Mouse (Mus musculus) cerebellum, adult 2 months (tissue): ENCODE measurements around the gene Cish. TPM values are rescaled to one million over a fixed set of nuclear protein-coding genes. Genes with fewer than 3 reads are reported as not detected.
A peak's percentile ranks its signal among the peaks of the same experiment; 100 is the strongest.

ENCODE experiments used
- DNase-seq, 2 experiments: peaks; one replicate each; pipeline ENCODE4 v3.0.0; 2021
- H3K27ac ChIP-seq: fragments of 200-500 bp; 2 replicates; pipeline ENCODE4 v1.5.1; 2012; ENCODE audit warnings: low read length, control low read depth, inconsistent platforms; ENCODE audit not compliant: insufficient read depth
- H3K27me3 ChIP-seq: fragments of 200-500 bp; 2 replicates; pipeline ENCODE4 v1.6.1; 2012; ENCODE audit warnings: inconsistent platforms, mild to moderate bottlenecking, low read length, moderate library complexity; ENCODE audit not compliant: control insufficient read depth, insufficient read depth
- H3K4me1 ChIP-seq: fragments of 200-500 bp; 2 replicates; pipeline ENCODE4 v1.6.1; 2011; ENCODE audit warnings: low read length; ENCODE audit not compliant: control insufficient read depth, insufficient read depth
- H3K4me3 ChIP-seq: fragments of 200-500 bp; replicated peaks from 2 replicates; pipeline ENCODE3; 2011; ENCODE audit warnings: mild to moderate bottlenecking, low read depth, low read length, control low read depth; ENCODE audit not compliant: insufficient read depth
- CTCF ChIP-seq: fragments of 200-500 bp; IDR thresholded peaks from 2 replicates; pipeline ENCODE4 v1.5.1; 2011; ENCODE audit warnings: low read depth, mild to moderate bottlenecking, control low read depth, low read length, moderate library complexity, borderline replicate concordance; ENCODE audit not compliant: insufficient read depth
- POLR2A ChIP-seq: fragments of 200-500 bp; IDR thresholded peaks from 2 replicates; pipeline ENCODE4 v1.6.1; 2011; ENCODE audit warnings: low read length, control low read depth, borderline replicate concordance; ENCODE audit not compliant: insufficient read depth
- WGBS: fragments of 180-500 bp; shearing (Covaris S2); methylation state at CpG from one replicate; pipeline ENCODE4 v1.1.7; 2018; 5-methylcytosine and 5-hydroxymethylcytosine counted together
- polyA plus RNA-seq: library from polyadenylated mRNA; depleted of rRNA; stranded (reverse); fragments of >200 nt; gene quantifications from 2 replicates; pipeline ENCODE4 v1.2.3, GENCODE M21; 2012

The Cish gene
- polyA plus RNA-seq, 1 experiment: 4.3 TPM

GRCm38 (mm10) chr9:107288105-107288650, 7.6 kb upstream of the Cish start:
- no peak for DNase-seq

GRCm38 (mm10) chr9:107288711-107289110, 7.1 kb upstream of the Cish start:
- 52% methylated on average over 8 of the region's 8 CpGs for WGBS
- H3K4me1 ChIP-seq: peaks cover 4% of the 10 kb centered on the region; the same call in 1 of the 2 replicates
- H3K27me3 ChIP-seq: no peaks in the 10 kb centered on the region
- H3K27ac ChIP-seq: no peak overlapping the region
- H3K4me3 ChIP-seq: peak overlapping the region; percentile 62
- TF ChIP-seq POLR2A (no peak), CTCF (no peak)
- DNase-seq: no peak

More at GRCm38 (mm10) chr9:107288105-107288650, 7.6 kb upstream of the Cish start:
- H3K4me3 ChIP-seq: no peak overlapping the region
- no peak overlapping the region for H3K27ac ChIP-seq
- no peaks in the 10 kb centered on the region for H3K27me3 ChIP-seq
- peaks cover 4% of the 10 kb centered on the region; the same call in 1 of the 2 replicates for H3K4me1 ChIP-seq
- WGBS: 96% methylated on average over 14 of the region's 14 CpGs
- TF ChIP-seq CTCF: no peak
- no peak for TF ChIP-seq POLR2A

- H3K27me3 ChIP-seq: no peaks in the 10 kb centered on the region
- peak; percentile 63 to 64 for DNase-seq
- peaks cover 4% of the 10 kb centered on the region; the same call in 1 of the 2 replicates for H3K4me1 ChIP-seq
- WGBS: 3% methylated on average over 49 of the region's 49 CpGs
- H3K27ac ChIP-seq: no peak within 1 kb of the TSS
- TF ChIP-seq POLR2A (peak; percentile 24; the same call in 1 of the 2 replicates), CTCF (no peak)
- peak within 1 kb of the TSS; percentile 62 for H3K4me3 ChIP-seq
Measured at GRCm38 (mm10) chr9:107289211-107290076, 6.4 kb upstream of the Cish start, which contains the start of gene Mapkapk3. Gene Mapkapk3, minus strand, starts transcription at chr9:107289877.

- H3K4me1 ChIP-seq: no peaks in the 10 kb centered on the region
- no peaks in the 10 kb centered on the region for H3K27me3 ChIP-seq
- H3K4me3 ChIP-seq: no peak overlapping the region
- no peak for TF ChIP-seq POLR2A
- peak; percentile 97 for TF ChIP-seq CTCF
- H3K27ac ChIP-seq: no peak overlapping the region
- 38% methylated on average over 10 of the region's 10 CpGs for WGBS
- peak; percentile 78 to 88 for DNase-seq
Measured at GRCm38 (mm10) chr9:107290897-107291296, 4.9 kb upstream of the Cish start.

- H3K4me1 ChIP-seq: peaks cover 5% of the 10 kb centered on the region; the same call in 1 of the 2 replicates
- peak; percentile 56 to 73 for DNase-seq
- H3K27ac ChIP-seq: no peak overlapping the region
- H3K4me3 ChIP-seq: no peak overlapping the region
- no peaks in the 10 kb centered on the region for H3K27me3 ChIP-seq
- TF ChIP-seq CTCF (peak; percentile 83), POLR2A (no peak)
- 6% methylated on average over 6 of the region's 6 CpGs for WGBS
Measured at GRCm38 (mm10) chr9:107294249-107294648, 1.6 kb upstream of the Cish start.

- Histone ChIP-seq H3K27me3 (no peaks in the 10 kb centered on the region), H3K4me1 (peaks cover 5% of the 10 kb centered on the region; the same call in 1 of the 2 replicates), H3K27ac (no peak overlapping the region), H3K4me3 (no peak overlapping the region)
- DNase-seq: no peak
- TF ChIP-seq POLR2A (no peak), CTCF (no peak)
- WGBS: 65% methylated on average over 4 of the region's 4 CpGs
Measured at GRCm38 (mm10) chr9:107295616-107296015, 210 bp upstream of the Cish start.

- no peak overlapping the region for H3K27ac ChIP-seq
- no peak for DNase-seq
Measured at GRCm38 (mm10) chr9:107296041-107296440, 215 bp downstream of the Cish start.

More at GRCm38 (mm10) chr9:107296041-107296440, 215 bp downstream of the Cish start:
- Histone ChIP-seq H3K27me3 (no peaks in the 10 kb centered on the region), H3K4me3 (peak overlapping the region; percentile 97), H3K4me1 (peaks cover 5% of the 10 kb centered on the region; the same call in 1 of the 2 replicates)
- TF ChIP-seq CTCF: no peak
- no peak for TF ChIP-seq POLR2A
- WGBS: 7% methylated on average over 14 of the region's 14 CpGs
